Mouse (Mus musculus): ENCODE results near the gene Gpx6.
A peak's percentile ranks its signal among the peaks of the same experiment; 100 is the strongest.

Gene Gpx6

DNA sequence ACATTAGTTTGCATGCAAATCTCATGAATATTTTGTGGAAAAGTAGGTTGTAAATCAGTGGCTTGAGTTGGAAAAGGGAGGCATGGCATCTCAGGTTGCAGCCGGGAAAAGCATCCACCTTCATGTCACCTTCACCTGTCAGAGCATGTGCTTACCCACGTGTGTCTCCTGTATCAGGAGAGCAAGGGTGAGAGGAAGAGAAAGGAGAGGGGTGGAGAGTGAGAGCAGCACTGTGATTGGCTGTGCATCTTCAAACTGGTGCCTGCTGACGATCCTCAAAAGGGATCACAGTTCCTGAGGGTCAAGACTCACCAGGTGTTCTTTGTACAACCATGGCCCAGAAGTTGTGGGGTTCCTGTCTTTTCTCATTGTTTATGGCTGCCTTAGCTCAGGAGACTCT is at the start of gene Gpx6:
Gene Gpx6, plus strand, starts transcription at position 200 of the 400 bp plus-strand sequence.
- DNase-seq (ENCODE audit: low spot score): no peak

DNA sequence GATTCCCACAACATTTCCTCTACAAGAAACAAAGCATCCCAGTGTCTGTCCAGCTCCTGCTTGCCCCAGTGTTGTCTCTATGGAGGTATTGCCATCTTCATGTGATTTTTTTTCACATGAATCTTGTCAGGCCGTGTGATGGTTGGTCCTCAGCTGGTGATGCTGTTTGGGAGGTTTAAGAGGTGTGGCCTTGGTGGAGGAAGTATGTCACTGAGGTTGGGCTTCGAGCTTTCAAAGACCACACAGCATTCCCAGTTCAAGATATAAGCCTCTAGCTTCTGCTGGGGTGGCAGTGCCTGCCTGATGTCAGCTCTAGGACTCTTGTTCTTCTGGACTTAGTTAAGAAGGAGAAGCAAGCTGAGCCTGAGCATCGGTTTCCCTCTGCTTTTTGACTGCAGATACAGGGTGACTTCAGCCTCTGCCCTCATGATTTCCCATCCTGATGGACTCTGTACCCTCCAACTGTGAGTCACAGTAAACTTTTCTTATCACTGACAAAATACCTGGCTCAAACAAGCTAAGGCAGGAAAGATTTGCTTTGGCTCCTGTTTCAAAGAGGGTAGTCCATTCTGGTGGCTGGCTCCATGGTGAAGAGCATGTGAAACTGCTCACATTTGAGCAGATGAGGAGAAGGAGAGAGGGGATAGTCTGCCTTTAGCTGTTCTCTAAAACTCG is 49.0 kb upstream of the Gpx6 start:
- no peak for DNase-seq (ENCODE audit: low spot score)

DNA sequence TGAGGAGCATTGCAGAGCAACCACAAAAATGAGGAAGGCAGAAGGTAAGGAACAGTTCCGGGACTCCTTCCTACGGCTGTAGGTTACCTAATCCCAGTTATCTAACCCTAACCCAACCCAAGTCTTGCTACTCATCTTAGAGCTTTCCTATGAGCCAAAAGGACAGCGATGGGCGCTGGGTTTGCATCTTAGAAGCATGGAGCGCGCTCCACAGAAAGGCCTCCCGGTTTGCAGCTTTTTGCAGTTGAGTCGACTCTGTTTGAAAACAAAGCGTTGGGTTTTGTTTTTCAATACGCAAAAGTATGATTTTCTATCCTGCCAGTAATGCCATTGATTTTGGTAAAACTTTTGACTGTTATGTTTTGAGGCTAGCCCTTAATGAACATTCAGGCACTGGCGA is 48.0 kb upstream of the Gpx6 start:
- no peak for DNase-seq (ENCODE audit: low spot score)

DNA sequence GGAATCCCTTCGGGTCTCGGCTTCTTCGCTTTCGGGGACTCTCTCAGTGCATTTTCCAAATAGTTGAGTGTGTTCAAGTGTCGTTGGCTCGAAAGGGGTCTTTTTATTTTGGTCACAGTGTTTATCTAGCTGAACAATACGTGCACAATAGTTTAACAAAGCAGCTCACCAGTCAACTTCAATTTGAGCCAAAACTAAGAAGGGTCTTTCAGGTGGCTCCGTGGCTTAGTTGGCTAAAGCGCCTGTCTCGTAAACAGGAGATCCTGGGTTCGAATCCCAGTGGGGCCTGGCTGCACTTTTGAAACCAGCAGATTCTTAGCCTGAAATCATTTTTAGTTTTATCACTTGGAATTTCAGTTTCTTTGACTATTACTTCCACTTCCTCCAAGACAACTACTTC is 47.6 kb upstream of the Gpx6 start:
- DNase-seq (ENCODE audit: low spot score): no peak

DNA sequence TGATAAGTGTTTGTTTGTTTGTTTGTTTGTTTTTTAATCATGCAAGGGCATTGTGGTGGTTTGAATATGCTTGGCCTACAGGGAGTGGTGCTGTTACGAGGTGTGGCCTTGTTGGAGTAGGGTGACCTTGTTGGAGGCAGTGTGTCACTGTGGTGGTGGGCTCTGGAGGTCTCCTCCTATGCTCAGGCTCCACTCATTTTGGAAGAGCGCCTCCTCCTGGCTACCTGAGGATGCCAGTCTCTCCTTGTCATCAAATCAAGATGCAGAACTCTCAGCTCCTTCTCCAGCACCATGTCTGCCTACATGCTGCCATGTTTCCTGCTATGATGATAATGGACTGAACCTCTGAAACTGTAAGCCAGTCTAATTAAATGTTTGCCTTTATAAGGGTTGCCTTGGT is 46.2 kb upstream of the Gpx6 start:
- DNase-seq (ENCODE audit: low spot score): no peak

DNA sequence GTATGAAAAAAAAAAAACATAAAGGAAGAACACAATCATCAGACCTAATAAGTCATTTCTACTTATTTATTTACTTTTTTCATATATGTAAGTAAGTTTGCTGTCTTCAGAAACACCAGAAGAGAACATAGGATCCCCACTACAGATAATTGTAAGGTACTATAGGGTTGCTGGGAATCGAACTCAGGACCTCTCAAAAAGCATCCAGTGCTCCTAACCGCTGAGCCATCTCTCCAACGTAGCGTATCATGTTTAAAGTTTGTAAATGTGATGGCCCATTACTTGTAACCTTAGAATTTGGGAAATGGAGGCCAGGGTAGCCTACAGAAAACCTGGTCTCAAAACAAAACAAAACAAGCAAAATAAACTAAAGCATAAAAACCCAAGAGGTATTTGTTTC is 44.4 kb upstream of the Gpx6 start:
- no peak for DNase-seq (ENCODE audit: low spot score)

DNA sequence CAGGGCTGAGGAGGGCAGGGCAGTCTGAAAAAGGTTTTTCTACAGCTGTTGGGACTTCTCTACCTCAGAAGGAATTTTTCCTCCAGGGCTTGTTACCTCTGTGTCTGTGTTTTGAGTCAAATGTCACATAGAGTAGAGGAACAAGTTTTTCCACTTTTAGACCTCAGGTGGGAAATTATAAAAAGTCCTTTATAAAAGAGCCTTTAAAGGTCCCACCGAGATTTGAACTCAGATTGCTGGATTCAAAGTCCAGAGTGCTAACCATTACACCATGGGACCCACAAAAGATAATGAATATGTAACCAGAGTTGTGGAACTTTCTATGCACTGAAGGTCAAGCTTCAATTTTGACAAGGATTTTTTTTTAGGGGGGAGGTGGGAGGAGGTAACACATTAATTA is 43.7 kb upstream of the Gpx6 start:
- DNase-seq (ENCODE audit: low spot score): no peak

DNA sequence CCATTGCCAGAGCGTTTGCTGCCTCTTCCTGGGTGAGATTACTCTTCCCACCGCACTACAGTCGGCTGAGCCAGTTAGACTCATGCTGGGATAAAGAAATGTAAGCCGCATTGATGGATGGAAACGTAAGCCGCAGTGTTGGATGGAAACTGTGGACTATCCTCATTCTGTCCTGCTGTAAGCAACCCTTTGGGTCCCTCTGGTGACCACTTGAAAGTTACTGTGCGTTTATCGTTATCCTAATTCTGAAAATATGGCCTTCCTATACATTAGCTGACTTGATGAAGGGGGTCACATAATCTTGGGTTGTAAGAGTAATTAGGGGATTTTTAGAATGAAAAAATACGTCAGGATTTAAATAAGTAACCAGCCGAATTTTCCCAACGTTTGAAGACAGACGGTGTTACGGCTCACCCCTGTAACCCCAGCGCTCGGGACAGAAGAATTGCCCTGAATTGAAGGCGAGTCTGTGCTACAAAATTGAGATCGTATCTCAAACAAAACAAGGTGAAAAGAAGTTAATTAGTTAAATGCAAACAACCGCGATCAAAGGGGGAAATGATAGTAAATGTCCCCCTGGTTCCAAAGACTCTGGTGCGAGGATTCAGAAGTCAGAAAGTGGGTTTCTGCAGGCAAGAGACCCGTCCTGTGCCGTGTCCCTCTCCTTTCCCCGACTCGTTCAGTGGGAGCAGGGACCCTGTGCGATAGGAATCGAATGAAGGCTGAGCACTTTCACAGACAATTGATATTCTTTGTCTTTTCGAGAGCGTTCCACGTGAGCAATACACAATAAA is 36.7 kb upstream of the Gpx6 start:
- peak; percentile 18 for DNase-seq (ENCODE audit: low spot score)

DNA sequence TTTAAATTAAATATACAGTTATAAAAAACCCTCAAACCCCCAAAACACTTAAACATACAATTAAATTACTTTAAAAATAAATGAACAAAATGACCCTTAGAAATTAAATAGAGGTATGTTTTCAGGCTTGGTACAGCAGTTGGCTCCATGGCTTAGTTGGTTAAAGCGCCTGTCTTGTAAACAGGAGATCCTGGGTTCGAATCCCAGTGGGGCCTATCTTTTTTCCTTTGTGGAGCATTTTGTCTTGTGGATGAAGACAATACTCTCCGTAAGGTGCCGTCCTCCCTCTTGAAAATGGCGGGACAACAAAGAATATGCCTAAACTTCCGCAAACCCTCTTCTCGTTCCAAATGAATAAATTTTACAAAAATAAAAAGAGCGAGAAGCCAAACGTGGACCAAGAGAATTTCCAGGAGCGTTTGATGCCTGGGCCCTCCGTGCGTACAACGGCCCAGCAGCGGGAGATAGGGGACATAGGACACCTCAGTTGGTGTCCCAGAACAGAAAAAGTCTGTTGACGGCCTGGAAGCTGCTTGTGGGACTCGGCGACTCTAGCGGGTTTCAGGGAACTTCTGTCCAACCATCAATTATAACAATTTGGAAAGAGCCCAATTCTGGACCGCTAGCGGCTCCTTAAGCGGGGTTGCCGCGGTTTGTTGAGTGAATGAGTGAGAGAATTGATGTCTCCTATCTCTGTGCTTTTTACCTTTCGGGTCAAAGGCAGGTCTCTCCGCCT is 35.9 kb upstream of the Gpx6 start:
- peak; percentile 57 for DNase-seq (ENCODE audit: low spot score)

DNA sequence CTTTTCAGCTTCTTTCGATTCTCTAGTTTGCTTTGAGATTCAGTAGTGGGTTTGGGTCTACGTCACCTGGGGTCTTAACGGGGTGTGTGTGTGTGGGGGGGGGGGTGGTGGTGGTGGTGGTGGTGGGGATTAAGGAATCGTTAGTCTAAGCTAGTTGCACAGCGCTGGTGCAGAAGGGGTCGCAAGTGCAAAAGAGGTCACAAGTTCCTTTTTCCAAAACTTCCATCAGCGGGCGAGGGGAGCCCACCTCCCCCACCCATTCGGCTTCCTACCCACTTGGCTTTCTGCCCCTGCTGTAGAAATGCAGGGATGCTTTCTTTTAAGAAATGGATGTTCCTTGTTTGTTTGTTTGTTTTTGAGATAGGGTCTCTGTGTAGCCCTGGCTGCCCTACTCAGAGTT is 35.4 kb upstream of the Gpx6 start:
- DNase-seq (ENCODE audit: low spot score): no peak

DNA sequence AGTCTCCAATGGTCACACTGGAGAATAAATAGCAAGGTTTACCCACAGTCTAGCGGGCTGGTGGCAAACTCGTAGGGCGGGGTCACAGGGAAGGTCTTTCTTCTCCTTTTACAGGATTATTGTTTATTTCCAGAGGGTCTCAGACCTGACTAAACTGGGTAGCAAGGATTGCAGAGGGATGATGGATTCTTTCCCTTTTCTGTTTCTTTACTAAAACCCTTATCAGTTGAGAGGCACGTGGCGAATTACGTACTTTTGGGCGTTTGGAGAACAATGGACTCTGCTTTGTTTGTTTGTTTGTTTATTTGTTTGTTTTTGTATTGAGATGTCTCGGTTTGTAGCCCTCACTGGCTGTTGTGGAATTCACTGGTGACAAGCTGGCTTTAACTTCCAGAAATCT is 32.8 kb upstream of the Gpx6 start:
- DNase-seq (ENCODE audit: low spot score): no peak

DNA sequence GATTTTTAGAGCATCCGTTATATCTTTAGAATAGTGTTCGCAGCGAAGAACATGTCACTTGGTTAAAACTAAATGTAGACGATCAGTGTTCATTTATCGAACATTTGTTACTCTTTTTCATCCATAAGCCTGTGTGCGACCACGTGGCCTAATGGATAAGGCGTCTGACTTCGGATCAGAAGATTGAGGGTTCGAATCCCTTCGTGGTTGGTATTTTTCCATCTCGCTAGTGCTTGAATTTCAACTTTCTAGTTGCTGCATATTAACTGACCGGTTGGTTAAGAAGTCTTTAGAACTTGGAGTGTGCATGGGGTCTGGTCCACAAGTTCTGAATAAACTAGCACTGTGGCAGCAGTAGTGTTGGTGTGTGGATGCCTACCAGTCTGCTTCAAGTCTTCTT is 32.4 kb upstream of the Gpx6 start:
- DNase-seq (ENCODE audit: low spot score): peak; percentile 85

DNA sequence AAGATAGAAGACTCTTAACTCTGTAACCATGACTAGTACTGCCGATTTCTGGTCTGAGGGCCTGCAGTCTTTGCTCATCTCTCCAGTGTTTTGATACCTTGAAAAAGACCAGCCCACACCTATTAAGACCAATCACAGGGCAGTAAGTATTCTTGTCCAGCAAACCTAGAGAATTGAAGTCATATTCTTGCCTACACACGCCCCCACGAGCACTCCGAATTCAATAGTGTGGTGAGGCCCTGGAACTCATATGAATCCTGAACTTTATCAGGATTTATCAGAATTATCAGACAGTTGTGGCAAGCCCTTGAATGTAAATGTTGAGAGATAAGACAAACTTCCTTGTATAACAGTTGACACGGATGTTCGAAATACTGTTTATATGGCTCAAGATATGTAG is 19.3 kb upstream of the Gpx6 start, which contains the start of gene Gpx5:
Gene Gpx5, minus strand, starts transcription at position 101 of the 400 bp plus-strand sequence.
- DNase-seq (ENCODE audit: low spot score): no peak

DNA sequence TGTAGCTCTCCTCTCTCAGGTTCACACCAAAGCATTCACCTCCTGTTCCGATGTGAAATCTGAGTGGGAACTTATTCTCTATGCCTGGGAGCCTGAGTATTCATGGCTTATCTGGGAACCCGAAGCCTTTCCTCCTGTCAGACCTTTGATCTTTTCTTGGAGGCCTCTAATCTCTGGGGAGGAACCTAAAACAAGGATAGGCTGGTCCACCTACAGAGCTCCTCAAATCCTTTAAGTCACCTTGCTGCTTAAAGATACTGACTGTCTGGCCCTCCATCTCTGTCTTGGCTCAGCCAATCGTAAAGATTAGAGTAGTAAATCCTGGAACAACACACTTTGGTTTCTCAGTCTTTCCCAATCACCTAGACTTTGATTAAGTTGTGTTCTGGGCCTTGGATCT is 13.4 kb upstream of the Gpx6 start:
- DNase-seq (ENCODE audit: low spot score): no peak

DNA sequence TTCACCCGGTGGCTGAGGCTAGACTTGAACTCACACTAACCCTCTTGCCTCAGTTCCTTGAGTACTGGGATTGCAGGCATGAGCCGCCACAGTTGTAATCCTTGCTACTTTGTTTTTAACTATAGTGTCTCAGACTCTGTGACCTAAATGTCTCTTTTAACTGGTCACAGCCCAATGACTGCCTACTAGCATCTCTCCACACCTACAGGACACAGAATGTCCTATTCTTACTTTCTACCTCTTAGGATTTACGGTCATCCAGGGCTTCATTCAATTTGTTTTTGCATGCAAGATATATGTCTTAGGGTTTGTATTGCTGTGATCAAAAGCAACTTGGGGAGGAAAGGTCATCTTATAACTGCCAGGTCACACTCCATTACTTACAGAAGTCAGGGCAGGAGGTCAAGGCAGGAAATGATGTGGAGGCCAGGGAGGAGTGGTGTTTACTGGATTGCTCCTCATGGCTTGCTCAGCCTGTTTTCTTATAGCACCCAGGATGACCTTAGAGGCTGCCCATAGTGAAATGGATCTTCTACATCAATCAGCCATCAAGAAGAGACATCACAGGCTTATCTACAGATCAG is 7.3 kb upstream of the Gpx6 start:
- DNase-seq (ENCODE audit: low spot score): no peak

DNA sequence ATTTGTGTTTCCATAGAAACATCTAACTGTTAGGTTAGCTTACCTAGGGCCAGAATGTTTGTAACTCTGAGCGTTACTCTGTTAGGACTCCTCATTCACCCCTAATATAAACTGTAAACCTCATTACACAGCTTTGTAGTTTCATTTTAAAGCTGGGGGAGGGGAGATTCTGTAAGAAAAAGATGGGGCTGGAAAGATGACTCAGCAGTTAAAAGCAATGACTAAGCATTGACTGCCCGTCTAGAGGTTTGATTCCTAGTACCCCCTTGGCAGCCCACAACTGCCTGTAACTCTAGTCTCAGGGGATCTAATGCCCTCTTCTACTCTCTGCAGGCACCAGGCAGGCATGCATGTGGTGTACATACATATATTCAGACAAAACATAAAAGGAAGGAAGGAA is 2.1 kb upstream of the Gpx6 start:
- no peak for DNase-seq (ENCODE audit: low spot score)

DNA sequence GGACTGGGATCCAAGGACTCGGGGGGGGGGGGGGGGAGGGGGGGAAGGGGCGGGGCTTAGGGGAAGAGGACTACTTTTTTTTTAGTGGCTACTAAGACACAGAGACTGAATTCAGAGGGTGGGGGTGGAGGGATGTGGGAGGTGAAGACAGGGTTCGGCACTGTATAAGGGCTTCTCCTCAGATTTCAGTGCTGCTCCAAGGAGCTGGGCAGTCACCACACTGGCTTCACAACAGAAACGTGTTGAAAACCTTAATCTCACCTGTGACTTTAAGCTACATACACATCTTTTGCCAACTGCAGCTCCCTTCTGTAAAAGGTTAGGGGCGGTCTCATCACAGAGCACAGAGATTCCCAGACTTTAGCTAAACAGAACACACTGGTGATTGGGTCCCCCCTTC is 929 bp downstream of the Gpx6 start:
- DNase-seq (ENCODE audit: low spot score): no peak

DNA sequence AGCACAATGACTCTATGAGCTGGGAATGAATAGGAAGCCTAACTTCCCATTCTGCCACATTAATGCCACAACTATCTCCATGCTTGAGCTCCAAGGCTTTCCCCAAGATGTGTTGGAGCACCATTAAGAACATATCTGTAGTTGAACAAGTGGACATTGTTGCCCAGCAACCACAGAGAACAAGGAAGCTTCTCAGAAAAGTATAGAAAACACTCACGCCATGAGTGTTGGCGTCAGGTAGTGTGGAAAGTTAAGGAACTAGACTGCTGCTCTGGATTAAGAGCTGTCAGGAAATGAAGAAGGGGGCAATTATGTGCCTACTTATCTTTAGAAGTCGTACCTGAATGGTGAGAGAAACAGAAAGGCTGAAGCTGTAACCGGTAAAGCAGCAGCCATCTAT is 2.0 kb downstream of the Gpx6 start:
- no peak for DNase-seq (ENCODE audit: low spot score)

DNA sequence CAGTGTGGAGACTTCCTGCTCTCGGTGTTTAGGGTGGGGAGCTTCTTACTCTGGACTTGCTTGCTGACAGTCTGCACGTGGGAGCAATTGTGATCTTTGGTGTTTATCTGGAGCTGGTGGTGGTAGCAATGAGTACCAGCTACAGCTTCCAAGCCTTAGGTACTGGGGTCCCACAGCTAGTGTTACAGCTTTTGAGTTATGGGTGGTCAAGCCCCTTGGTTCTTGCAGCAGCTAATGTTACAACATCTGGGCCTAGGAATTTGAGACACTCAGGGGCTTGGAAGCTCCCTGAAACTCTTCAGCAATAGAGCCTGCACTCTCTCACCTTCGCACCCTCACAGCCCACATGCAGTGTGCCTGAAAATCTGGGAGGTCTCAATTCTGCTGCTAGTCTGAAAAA is 8.3 kb downstream of the Gpx6 start:
- no peak for DNase-seq (ENCODE audit: low spot score)

DNA sequence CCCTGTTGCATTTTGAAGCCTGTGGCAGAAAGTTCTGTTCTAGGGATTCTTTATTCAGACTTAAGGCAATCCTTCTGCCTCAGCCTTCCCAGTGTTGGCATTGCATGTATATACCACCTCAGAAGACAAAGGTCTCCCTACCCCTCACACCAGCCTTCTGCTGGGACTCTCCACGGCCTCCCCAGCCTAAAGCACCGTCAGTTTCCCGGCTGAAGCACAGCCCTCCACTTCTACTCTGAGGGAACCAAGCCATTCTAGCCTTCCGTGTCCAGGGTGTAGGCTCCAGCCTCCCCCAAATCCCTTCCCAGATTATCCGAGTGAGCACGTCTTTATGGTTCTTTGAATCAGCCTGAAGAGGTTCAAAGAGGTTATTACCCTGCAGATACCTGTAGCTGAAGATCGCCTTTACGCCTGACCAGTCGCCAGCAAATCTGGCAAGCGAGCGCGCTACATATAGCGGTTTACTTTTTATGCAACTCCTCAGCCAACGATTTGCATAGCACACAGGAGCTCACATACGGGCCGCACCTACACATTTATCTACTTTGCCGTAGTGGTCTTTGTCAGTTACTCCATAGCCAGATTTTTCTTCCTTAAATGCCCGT is 10.1 kb downstream of the Gpx6 start:
- no peak for DNase-seq (ENCODE audit: low spot score)

DNA sequence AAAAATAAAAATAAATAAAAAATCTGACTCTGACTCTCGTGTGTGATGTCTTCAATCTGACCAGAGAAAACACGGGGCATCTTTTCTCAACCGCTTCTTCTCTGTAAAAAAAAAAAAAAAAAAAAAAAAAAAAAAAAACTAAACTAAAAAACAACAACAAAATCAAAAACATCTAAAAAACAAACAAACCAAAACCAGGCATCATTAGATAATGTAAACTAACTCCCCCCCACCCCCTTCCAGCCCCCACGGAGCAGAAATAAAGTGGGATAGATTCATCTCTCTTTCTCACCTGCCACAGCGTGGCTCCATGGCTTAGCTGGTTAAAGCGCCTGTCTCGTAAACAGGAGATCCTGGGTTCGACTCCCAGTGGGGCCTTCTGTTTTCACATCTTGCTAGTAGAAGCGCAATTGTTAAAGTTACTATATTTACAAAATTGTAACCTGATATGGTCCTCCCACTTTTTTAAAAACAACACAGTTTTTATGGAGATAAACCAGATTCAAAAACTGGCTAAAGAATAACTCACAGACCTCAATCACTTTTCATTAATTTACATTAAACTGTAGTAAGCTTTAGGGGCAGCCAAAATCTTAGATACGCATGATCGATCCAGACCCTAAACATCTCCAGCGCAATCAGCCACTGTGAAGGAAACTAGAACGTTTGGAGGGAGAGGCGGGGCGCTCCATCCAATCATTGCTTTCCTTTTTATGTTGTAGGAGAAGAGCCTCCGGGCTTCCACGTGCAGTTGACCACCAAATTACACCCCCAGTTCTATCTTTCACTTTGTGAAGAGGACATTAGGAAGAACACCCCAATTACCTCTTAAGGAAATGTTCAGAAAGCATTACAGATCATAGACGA is 10.8 kb downstream of the Gpx6 start:
- no peak for DNase-seq (ENCODE audit: low spot score)
